ENCODE assay signal across 14 mouse cellular contexts in genomic region chr15:85357465-85358225, GRCm38 (mm10).
"Had no signal": no experiment of that assay in that cellular context is flagged by ENCODE, and none has a peak within 500 bp of the region (broad histone marks: within the 10 kb centered on the region; RNA-seq: fewer than 3 reads in every experiment).

No protein-coding gene starts in this region.

- H3K9ac ChIP-seq: limb, embryonic 15.5 days; lung, embryonic 14.5 days; midbrain, embryonic 12.5 days; neural tube, embryonic 15.5 days had no signal

- DNase-seq: kidney, adult 8-10 months; kidney, postnatal 36 days; layer of hippocampus, adult 9-11 months; layer of hippocampus, postnatal 36 days; lung, embryonic 14.5 days; right cerebral cortex, adult 18-20 months; thymus, postnatal 4 days had no signal

- H3K27ac ChIP-seq: kidney, postnatal 0 days; limb, embryonic 15.5 days; midbrain, embryonic 12.5 days; neural tube, embryonic 15.5 days; stomach, postnatal 0 days had no signal

- H3K27me3 ChIP-seq: limb, embryonic 15.5 days; midbrain, embryonic 12.5 days; neural tube, embryonic 15.5 days had no signal

- H3K9me3 ChIP-seq: limb, embryonic 15.5 days; midbrain, embryonic 12.5 days; neural tube, embryonic 15.5 days had no signal

- H3K4me2 ChIP-seq: limb, embryonic 15.5 days; lung, embryonic 14.5 days; midbrain, embryonic 12.5 days; neural tube, embryonic 15.5 days had no signal

- ATAC-seq: intestine, embryonic 16.5 days; midbrain, embryonic 16.5 days had no signal

- H3K4me3 ChIP-seq: limb, embryonic 15.5 days; midbrain, embryonic 12.5 days; neural tube, embryonic 15.5 days had no signal
